Mouse (Mus musculus) layer of hippocampus, adult 9-10 months (tissue): ENCODE measurements around the gene Tufm.
A peak's percentile ranks its signal among the peaks of the same experiment; 100 is the strongest.

ENCODE experiments used
- DNase-seq: peaks from one replicate; pipeline ENCODE4 v3.0.0; 2022; ENCODE audit warnings: low spot score

Gene Tufm

GRCm38 (mm10) chr7:126487052-126487483, at the start of gene Tufm:
Tufm (plus strand) TSS chr7:126487361.
- peak; percentile 94 for DNase-seq

GRCm38 (mm10) chr7:126440134-126440533, 47.0 kb upstream of the Tufm start:
- no peak for DNase-seq

- no peak for DNase-seq
These were observed 43.2 kb upstream of the Tufm start for GRCm38 (mm10) chr7:126443997-126444396.

DNA sequence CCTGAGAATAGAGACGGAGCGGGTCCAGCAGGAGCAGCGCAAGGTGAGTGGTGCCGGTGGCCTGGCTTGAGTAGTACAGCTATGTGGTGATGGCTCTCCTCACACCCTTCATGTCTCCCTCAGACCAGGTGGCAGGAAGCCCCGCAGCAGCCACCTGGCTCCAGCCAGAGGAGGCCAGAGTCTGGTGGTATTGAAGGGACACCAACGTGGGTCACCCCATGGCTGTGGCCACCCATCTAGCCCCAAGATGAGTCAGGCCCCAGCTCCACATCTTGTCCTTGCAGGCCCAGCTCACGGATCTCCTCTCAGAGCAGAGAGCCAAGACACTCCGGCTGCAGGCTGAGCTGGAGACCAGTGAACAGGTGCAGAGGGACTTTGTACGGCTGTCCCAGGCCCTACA, 42.6 kb upstream of the Tufm start:
- no peak for DNase-seq

DNA sequence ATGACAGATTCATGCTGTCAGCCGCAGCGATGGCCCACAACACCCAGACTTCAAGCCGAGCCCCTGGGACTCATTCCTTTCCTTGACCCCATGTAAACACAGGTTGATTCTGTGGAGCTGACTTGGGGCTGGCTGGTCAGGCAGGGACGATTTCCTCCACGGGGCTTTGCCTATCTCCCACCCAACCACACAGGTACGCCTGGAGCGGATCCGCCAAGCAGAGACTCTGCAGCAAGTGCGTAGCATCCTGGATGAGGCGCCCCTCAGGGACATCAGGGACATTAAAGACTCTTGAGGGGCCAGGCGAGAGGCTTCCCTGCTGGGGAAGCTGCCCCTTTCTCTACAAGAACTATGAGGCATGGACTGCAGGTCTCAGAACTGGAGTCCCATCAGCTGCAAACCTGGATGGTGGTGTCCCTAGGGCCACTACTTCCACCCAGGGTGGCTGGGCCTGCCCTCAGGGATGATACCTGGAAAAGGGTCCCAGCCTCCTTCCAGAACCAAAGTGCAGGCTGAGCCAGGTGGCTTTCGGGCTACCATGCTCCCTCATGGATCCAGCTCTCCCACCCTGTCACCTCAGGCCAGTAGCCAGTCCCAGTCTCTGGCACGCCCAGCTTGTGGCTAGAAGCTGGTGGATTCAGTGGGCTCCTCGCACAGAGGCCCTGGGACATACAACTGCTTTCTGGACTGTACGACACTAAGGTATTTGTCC, 41.9 kb upstream of the Tufm start:
- DNase-seq, result no peak

DNA sequence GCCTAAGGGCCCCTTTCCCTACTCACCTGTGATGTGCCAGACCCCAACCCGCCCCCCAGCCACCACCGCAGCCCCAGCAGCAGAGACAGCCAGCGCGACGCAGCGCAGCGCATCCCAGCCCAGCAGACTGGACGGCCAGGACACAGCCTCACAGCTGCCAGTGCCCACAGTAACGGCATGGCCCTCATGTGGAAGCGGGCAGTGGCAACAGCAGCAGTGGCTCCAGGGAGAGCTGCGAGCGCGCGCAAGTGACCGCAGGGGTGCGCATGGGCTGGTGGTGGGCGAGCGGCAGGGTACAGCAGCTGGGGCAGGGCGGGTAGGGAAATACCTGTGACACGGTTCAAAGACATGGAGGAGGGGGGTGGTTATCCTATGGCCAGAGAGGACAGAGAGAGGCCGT, 40.9 kb upstream of the Tufm start:
- DNase-seq, result no peak

GRCm38 (mm10) chr7:126448481-126448880, 38.7 kb upstream of the Tufm start:
- DNase-seq, result no peak

DNA sequence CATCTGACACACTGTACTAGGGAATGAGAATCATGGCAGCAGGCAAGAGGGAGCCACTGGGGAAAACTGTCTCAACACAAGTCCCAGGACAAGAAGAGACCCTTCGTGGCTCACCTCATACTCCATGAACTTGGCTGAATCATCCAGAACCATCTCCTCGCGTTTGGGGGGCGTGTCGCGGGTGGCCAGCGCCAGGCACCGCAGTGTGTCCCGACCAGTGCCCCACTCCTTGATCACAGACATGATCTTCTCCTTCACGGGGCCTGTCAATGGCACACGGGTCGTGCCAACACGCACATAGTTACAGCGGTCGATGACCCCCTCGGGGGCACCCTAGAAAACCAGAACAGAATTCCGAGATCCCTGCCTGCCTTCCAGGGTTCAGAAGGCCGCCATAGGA, 37.2 kb upstream of the Tufm start:
- DNase-seq, result no peak

DNA sequence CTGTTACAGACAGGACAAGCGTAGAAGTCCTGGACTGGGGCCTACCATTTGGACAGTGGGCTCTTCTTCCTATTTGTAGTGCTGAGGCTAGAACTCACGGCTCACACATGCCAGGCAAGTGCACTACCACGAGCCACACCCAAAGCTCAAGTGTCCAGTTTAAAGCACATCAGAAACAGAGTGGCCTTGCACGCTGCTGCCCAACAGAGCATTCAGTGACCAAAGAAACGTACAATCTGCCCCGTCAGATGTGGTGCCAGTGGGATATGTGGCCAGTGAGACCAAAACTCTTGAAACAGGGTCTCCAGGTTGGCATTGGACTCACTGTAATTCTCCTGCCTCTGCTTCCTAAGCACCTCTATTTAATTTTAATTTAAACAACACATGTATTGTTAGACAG, 36.5 kb upstream of the Tufm start:
- no peak for DNase-seq

GRCm38 (mm10) chr7:126452244-126452643, 34.9 kb upstream of the Tufm start:
- DNase-seq, result no peak

- no peak for DNase-seq
These were observed 33.3 kb upstream of the Tufm start for GRCm38 (mm10) chr7:126453861-126454260.

GRCm38 (mm10) chr7:126455242-126455641, 31.9 kb upstream of the Tufm start:
- no peak for DNase-seq

DNA sequence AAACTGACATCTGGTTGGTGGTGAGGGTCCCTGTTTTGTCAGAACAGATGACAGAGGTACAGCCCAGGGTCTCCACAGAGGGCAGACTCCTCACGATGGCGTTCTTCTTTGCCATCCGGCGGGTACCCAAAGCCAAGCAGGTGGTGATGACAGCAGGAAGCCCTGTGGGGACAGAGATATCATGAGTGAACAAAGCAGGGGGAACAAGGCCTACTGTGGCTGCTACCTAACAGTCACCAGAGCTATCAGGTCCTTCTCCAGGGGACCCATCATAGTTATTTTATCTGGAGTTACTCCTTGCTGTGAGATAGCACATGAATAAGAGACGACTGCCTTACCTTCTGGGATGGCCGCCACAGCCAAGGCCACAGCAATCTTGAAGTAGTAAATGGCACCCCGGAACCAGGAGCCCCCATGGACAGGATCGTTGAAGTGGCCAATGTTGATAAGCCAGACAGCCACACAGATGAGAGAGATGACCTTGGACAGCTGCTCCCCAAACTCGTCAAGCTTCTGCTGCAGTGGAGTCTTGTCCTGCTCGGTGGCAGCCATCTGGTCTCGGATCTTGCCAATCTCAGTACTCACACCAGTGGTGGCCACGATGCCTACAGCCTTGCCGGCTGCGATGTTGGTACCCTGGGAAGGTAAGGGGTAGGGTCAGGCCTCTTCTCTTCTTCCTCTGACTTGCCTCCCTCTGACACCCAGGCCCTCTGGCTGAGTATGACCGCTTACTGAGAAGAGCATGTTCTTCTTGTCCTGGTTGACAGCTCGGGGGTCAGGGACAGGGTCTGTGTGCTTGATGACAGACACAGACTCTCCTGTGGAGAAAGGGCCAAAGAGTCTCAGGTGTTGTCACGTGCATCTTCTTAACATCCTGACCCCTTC, 30.5 kb upstream of the Tufm start:
- no peak for DNase-seq

DNA sequence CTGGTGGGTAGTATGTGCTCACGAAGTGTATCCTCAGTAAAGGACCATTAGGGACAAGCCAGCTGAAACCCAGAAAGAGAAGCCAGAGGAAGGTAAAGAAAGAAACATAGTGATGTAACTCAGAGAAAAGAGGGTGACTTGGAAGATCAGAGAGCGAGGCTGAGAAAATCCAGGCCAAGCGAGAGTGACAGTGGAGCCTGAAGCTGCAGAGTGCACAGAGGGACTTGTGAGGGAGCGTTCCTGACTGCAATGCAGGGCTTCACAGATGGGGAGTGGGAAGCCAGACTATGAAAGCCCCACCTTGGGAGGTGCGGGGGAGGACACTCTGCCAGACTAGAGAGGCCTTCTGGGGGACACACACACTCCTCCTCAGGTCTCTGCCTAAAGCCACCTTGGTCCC, 28.9 kb upstream of the Tufm start:
- no peak for DNase-seq

GRCm38 (mm10) chr7:126458844-126459618, 28.1 kb upstream of the Tufm start:
- DNase-seq, result no peak

GRCm38 (mm10) chr7:126460623-126461399, 26.4 kb upstream of the Tufm start:
- no peak for DNase-seq

- no peak for DNase-seq
These were observed 25.5 kb upstream of the Tufm start for GRCm38 (mm10) chr7:126461626-126462025.

GRCm38 (mm10) chr7:126463004-126463403, 24.2 kb upstream of the Tufm start, which contains the start of gene Atp2a1:
Atp2a1 (minus strand) TSS chr7:126463108.
- no peak for DNase-seq

- DNase-seq, result no peak
These were observed 23.6 kb upstream of the Tufm start for GRCm38 (mm10) chr7:126463547-126463946.

DNA sequence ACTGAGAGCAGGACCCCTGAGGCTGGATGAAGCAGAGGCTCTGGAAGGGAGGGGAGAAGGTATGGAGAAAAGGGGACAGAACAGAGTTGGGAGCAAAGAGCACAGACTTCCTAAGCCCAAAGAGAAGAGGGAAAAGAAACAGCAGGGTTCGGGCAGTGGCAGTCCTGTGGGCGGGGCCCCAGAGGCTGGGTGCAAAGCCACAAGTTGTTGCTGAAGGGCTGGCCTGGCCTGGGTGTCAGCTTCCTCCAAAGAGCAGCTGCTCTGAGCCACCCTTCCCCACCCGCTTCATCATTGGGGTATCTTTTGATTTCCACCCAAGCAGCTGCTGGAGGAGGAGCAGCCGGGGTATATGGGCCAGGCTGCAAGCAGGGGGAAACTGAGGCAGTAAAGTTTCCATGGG, 23.0 kb upstream of the Tufm start:
- DNase-seq, result no peak

- DNase-seq, result no peak
These were observed 22.3 kb upstream of the Tufm start for GRCm38 (mm10) chr7:126464836-126465235.
